Mouse (Mus musculus): ENCODE results near the gene Mgam. TPM values are rescaled to one million over a fixed set of nuclear protein-coding genes. Genes with fewer than 3 reads are reported as not detected.
"Not testable (repeated sequence)": the region's sequence is repeated elsewhere in the genome, so short reads cannot be mapped to it uniquely, and the experiment has no call there.

Mgam gene
- polyA plus RNA-seq (2012; rRNA removed): 0.03 and 0.10 TPM in 2 replicates

DNA sequence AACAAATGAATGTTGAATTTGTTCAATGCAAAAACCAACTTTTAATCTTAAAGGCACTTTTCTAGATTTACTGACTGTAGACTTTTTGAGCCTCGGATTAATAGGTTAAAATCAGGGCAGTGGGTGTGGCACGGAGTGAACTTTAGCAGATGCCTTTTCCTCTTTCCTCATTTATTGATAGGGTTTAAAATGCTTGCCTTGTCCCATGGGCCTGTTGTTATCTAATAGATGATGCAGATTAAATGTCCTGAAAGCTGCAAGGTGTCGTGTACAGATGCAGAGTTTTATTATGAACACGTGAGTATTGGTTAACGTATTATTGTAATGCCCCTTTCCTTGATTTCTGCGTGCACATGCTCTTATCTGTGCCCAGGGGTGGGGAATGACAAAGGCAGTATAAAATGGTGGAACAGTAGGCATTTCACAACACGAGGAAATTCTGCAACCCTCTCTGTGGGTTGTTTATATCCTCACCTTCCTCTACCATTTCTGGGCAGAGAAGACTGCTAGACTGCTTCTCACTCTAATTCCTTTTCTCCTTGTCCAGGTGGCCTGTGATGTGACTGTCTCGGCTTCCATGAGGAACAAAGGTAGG lies at the start of gene Mgam:
Gene Mgam, plus strand, starts transcription at position 426 of the 595 bp plus-strand sequence.
- TF ChIP-seq CTCF (IDR thresholded peaks at IDR 0.05; ENCODE audit: borderline replicate concordance, extremely low read depth, insufficient read depth, insufficient read length) (no peak), POLR2A (IDR thresholded peaks at IDR 0.05; ENCODE audit: borderline replicate concordance, extremely low read depth, insufficient read depth, insufficient read length, poor library complexity, severe bottlenecking) (no peak)
- DNase-seq (ENCODE audit: low read depth): no peak

DNA sequence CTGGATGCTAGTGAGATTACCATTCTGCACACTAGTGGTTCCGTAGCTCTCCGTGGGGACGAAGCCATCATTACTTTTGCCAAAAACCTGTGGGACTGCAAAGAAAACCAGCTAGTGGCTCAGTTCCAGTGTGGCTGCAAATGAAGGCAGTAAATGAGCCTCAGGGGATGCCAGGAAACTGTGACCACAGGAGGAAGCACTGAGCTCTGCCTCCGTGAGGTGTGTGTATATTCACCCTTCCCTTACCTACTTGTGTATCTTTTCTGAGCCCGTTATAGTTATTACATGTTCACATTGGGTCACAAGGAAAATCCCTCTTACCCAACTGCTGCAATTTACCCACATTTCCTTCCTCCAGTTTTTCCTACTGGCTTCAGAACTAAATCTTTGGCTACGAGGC lies 44.3 kb upstream of the Mgam start:
- peak; percentile 4 for DNase-seq (ENCODE audit: low read depth)

DNA sequence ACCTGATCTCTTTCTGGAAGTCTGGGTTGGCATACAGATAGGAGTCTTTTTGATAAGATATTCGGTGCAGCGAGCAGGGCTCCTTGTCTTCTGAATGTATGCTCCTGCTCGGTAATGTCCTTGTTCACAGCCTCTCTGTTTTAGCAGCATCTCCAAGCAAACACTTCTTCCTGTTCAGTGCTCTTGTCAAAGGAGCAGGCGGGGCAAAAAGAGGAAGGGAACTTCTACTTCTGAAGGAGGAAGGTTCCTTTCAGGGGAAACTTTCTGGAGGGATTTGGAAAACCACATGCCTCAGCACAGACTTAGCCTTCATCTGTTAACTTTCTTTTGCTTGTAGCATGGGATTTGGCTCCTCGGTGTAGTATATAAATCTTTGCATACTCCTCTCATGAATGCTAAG lies 43.0 kb upstream of the Mgam start, which contains the start of gene Clec5a:
Gene Clec5a, minus strand, starts transcription at position 177 of the 400 bp plus-strand sequence.
- TF ChIP-seq CTCF (IDR thresholded peaks at IDR 0.05; ENCODE audit: borderline replicate concordance, extremely low read depth, insufficient read depth, insufficient read length) (no peak), POLR2A (IDR thresholded peaks at IDR 0.05; ENCODE audit: borderline replicate concordance, extremely low read depth, insufficient read depth, insufficient read length, poor library complexity, severe bottlenecking) (no peak)
- no peak for DNase-seq (ENCODE audit: low read depth)

More for the DNA sequence above, 44.3 kb upstream of the Mgam start:
- no peak for TF ChIP-seq CTCF (IDR thresholded peaks at IDR 0.05; ENCODE audit: borderline replicate concordance, extremely low read depth, insufficient read depth, insufficient read length)
- no peak for TF ChIP-seq POLR2A (IDR thresholded peaks at IDR 0.05; ENCODE audit: borderline replicate concordance, extremely low read depth, insufficient read depth, insufficient read length, poor library complexity, severe bottlenecking)

DNA sequence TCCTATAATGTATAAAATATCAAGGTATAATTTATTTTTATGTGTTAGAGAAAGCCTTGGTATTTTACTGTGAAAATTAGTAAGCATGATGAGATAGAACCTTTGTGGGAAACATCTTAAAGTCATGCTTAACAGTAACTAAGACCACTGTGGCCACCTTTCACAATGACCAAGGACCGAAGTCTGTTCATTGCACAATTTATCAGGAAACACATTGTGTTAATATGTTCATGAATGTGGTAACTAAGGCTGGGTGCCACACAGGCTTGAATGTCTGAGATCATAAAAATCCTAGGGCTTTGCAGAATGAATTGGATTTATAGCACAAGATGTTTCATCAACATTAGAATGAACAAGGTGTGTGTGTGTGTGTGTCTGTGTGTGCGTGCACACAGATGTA lies 40.3 kb upstream of the Mgam start:
- TF ChIP-seq CTCF (IDR thresholded peaks at IDR 0.05; ENCODE audit: borderline replicate concordance, extremely low read depth, insufficient read depth, insufficient read length) (no peak), POLR2A (IDR thresholded peaks at IDR 0.05; ENCODE audit: borderline replicate concordance, extremely low read depth, insufficient read depth, insufficient read length, poor library complexity, severe bottlenecking) (no peak)
- DNase-seq (ENCODE audit: low read depth): no peak

DNA sequence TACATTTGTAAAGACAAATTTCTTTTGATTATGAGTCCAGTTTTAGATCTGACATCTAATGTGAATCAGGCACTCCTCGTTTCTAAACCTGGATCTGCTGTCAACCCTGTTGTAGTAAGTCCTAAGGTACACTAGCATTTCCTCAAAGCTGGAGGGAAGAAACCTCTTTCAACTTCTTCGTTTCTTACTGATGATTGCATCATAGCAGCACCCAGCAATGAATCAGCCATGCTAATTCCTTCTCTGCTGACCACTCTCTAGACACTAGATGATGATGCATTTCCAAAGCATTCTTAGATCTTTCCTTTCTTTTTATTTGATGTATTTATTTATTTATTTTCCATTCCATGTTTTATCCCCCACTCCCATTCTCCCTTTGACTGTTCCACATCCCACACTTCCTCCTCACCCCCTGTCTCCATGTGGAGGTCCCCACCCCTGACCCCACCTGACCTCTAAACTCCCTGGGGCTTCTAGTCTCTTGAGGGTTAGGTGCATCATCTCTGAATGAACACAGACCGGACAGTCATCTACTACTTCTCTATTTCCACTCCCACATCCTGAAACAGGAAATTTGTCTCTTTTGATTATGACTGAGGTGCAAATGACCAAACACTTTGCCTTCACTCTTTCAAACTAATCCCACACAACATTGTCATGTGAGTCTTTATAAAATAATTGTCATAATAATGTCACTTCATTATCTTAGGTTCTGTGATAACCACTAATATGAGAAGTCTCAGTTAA lies 33.7 kb upstream of the Mgam start:
- TF ChIP-seq CTCF (IDR thresholded peaks at IDR 0.05; ENCODE audit: borderline replicate concordance, extremely low read depth, insufficient read depth, insufficient read length) (no peak), POLR2A (IDR thresholded peaks at IDR 0.05; ENCODE audit: borderline replicate concordance, extremely low read depth, insufficient read depth, insufficient read length, poor library complexity, severe bottlenecking) (no peak)
- DNase-seq (ENCODE audit: low read depth): no peak

DNA sequence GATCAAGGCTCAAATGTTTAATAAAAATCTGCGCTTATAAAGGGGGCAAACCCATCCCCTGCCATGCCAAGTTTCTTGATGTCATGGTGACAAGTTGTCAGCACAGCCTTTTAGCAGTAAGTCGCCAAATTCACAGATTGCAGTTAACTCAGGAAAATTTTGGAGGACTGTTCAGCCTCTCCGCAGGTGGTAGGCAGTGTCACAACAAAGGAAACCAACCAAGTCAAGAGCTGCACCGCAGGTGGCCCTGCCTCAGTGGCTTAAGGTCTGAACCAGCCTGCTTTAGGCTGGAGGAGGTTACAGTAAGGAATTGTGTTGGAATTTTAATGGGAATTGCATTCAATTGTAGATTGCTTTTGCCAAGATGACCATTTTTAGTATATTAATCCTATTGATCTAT lies 30.1 kb upstream of the Mgam start:
- not testable (repeated sequence) for DNase-seq (ENCODE audit: low read depth)

DNA sequence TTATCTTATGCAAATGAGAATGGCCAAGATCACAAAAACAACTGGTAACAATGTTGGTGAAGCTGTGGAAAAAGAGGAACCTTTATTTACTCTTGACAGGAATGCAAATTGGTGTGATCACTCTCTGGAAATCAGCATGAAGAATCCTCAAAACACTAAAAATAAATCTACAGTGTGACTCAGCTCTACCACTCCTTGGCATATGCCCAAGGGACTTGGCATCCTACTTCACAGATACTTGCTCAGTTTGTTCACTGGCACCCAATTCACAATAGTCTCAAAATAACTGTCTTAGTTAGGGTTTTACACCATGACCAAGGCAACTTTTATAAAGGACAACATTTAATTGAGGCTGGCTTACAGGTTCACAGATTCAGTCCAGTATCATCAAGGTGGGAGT lies 21.2 kb upstream of the Mgam start:
- peak; percentile 55 for DNase-seq (ENCODE audit: low read depth)
- TF ChIP-seq CTCF (IDR thresholded peaks at IDR 0.05; ENCODE audit: borderline replicate concordance, extremely low read depth, insufficient read depth, insufficient read length) (no peak), POLR2A (IDR thresholded peaks at IDR 0.05; ENCODE audit: borderline replicate concordance, extremely low read depth, insufficient read depth, insufficient read length, poor library complexity, severe bottlenecking) (no peak)

DNA sequence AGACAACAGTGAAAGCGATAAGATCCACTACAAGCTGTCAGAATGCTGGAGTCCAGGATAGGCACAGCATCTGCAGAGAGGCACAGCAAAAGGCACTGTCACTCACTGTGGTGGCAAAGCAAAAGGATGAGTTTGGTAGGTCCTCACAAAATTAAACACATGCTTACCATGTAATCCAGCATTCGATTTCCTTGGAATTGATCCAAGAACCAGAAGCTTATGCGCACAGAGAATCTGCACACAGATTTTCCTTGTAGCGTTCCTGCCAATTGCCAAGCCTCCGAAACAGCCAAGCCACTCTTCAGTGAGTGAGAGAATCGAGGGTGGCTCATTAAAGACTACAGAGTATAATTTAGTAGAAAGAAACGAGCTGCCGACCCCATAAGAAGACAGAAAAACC lies 18.4 kb upstream of the Mgam start:
- no peak for TF ChIP-seq CTCF (IDR thresholded peaks at IDR 0.05; ENCODE audit: borderline replicate concordance, extremely low read depth, insufficient read depth, insufficient read length)
- no peak for TF ChIP-seq POLR2A (IDR thresholded peaks at IDR 0.05; ENCODE audit: borderline replicate concordance, extremely low read depth, insufficient read depth, insufficient read length, poor library complexity, severe bottlenecking)
- DNase-seq (ENCODE audit: low read depth): peak; percentile 88

DNA sequence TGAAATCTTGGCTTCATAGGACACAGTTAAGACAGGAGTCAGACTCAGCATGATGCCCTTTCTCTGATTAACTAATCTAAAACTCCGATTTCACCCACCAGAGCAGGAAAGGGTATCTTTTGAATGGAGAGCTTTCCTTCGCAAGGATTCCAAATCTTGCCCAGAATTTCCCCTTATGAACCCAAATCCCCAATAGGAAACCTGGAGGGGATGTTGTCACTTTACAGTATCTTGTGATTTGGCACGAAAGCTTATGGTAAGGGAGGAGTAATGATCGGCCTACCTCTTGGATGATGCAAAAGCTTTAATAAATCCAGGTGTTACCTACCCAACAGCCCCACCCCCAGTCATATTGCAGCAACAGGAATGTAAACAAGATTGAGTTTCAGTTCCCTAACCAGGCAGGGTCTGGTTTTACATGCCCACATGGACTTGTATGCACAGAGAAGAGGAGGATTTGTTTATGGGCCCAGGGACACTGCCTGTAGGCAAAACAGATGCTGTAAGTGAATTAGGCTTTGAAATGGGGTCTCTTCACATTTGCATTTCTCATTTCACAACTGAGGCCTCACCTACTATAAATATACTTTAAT lies 15.3 kb upstream of the Mgam start, which contains the start of gene Tas2r138:
Gene Tas2r138, minus strand, starts transcription at position 51 of the 593 bp plus-strand sequence.
- no peak for TF ChIP-seq CTCF (IDR thresholded peaks at IDR 0.05; ENCODE audit: borderline replicate concordance, extremely low read depth, insufficient read depth, insufficient read length)
- TF ChIP-seq POLR2A (IDR thresholded peaks at IDR 0.05; ENCODE audit: borderline replicate concordance, extremely low read depth, insufficient read depth, insufficient read length, poor library complexity, severe bottlenecking): no peak
- DNase-seq (ENCODE audit: low read depth): no peak

DNA sequence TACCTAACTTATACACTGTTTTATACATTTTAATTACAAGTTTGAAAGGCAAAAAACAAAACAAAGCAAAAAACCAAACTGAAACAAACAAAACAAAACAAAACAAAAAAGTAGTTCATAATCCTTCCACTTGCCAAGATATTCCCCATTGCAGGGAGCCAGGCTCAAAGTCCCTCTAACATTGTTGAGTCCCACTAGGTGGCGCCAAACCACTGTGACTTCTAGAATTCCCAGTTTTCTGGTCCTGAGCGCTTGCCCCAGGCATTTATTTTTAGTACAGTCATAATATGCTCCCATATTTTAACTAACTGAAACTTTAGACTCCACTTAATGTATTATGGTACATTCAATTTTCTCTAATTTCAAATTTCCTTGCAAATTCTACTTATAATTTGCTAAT lies 10.7 kb upstream of the Mgam start:
- no peak for TF ChIP-seq POLR2A (IDR thresholded peaks at IDR 0.05; ENCODE audit: borderline replicate concordance, extremely low read depth, insufficient read depth, insufficient read length, poor library complexity, severe bottlenecking)
- TF ChIP-seq CTCF (IDR thresholded peaks at IDR 0.05; ENCODE audit: borderline replicate concordance, extremely low read depth, insufficient read depth, insufficient read length): peak; percentile 79; the same call in 1 of the 2 replicates
- DNase-seq (ENCODE audit: low read depth): peak; percentile 82

DNA sequence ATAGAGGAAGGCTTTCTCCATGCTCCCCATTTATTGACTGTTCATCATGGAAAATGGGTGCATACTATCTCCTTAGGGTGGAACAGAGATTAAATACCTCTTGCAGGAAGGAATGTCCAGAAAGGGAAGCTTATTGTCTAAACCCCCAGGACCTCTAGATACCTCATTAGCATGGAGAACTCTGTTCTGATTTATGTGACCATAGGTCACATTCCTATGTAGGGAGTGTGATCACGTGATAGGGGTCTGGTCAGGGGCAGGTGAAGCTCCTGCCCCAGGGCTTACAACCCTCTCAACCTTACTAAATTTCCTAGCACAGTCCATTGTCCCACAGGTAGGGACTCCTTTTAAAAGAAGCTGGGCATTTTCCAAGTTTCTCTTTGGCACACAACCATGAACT lies 2.5 kb upstream of the Mgam start:
- no peak for DNase-seq (ENCODE audit: low read depth)
- no peak for TF ChIP-seq CTCF (IDR thresholded peaks at IDR 0.05; ENCODE audit: borderline replicate concordance, extremely low read depth, insufficient read depth, insufficient read length)
- TF ChIP-seq POLR2A (IDR thresholded peaks at IDR 0.05; ENCODE audit: borderline replicate concordance, extremely low read depth, insufficient read depth, insufficient read length, poor library complexity, severe bottlenecking): no peak
